Mouse (Mus musculus): Measurements from ENCODE around the gene Mmadhc.

The Mmadhc gene

DNA sequence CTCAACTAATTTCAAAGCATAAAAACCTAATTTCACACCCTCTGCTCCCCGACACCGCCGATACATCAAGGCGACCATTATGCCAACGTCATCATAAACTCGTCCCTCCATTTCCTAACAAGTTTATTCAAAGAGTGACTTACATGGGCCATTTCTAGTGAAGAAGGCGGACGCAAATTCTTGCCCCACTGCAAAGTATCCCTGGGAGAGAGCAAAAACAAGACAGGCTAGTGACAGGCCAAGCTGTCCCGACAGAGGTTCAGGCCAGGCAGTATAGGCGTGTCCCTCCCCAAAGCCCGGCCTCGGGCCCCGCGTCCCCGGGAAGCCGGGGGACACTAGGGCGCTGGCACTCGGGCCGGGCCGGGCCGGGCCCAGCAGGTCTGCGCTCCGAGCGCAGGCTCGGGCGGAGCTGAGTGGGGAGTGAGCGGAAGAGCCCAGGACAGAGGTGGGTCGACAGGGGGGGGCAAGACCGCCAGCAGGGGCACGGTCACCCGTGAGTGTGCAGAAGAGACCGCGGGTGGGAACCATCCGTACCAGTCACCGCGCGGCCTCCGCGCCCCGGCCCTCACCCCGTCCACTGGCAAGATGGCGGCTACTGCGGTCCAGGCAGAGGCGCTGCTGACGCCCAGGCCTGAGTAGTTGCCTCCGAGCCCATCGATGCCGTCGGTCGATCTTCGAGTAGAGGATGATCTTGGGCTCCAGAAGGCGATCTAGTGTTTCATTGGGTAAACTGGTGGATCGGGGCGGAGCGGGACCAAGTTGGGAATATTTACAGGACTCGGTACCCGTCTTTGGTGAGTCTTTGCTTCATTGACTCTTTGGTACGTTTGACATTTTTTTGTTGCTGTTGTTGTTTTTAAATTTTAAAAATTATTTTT lies at the start of gene Mmadhc:
Gene Mmadhc, minus strand, starts transcription at position 693 of the 878 bp plus-strand sequence.
- DNase-seq (ENCODE audit: low spot score in 2 of 2), result peak; percentile 93 to 95

DNA sequence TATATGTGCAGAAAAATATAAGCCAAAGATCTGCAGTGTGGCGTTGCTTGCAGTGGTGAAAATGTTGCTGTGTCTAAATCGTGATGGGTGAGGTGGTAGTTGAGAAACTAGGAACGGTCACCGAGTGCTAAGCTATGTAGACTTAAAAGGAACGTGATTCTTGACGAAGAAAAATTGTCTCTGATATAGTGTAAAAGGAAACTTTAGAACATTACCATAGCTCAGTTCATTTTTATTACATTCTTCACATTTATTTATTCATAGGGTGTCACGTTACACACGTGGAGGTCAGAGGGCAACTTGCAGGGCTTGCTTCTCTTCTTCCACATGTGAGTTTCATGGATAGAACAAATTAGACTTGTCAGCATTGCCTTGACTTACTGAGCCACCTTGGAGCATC lies 47.0 kb upstream of the Mmadhc start:
- DNase-seq (ENCODE audit: low spot score in 2 of 2), result no peak

DNA sequence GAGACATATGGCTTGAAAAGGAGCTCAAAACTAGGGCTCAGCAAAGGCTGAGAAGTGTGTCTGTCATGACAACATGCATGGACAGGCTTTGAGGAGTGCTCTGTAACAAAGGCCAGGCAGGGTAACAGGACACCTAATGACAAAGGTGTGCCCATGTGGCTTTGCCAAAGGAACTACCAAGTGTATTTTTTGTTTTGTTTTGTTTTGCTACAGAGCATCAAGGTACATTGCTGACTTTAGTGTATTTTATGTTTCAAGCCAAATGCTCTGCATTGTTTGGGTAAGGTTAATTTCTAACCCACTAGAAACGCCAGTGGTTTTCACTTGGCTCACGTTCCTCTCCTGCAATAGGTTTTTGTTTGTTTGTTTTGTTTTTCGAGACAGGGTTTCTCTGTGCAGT lies 42.5 kb upstream of the Mmadhc start:
- no peak for DNase-seq (ENCODE audit: low spot score in 2 of 2)

DNA sequence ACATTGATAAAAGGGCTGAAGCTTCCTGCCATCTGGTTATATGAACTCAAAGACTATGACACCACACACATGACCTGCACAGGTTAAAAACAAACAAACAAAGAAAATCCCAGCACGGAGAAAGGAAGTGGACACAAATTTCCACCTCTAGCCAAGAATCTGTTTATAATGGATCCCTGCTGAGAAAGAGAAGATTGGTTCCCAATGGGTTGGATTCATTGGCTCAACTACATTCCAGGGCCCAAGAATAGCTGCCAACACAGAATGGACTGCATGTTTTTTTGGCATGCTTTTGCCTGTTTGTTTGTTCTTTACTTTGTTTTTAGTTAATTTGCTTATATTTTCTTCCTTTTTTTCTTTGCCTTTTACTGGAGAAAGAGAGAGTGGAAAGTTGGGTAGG lies 41.0 kb upstream of the Mmadhc start:
- DNase-seq (ENCODE audit: low spot score in 2 of 2), result no peak

DNA sequence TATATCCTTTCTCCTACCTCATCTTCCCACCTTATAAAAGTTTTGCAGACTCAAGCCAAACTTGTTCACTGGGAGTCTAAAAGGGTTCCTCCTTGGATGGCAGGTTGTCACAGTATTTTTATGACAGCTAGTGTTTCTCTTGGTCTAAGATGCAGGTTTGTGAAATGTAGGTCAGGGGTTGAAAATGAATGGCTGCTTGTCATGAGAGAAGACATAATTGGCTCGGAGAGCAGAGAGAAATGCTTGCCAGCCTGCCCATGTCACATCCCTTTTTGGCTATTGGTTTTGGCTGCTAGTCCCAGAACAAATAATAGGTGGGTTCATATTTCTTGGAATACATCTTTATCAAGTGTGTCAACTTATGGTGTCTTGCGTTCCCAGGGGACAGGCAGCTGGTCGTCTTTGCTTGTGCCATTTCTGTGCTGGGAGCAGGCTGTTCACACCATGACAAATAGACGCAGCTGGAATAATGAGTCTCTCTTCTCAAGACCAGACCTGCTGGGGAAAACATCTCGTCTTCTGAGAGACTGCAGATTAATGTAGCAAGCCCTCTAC lies 35.2 kb upstream of the Mmadhc start:
- no peak for DNase-seq (ENCODE audit: low spot score in 2 of 2)

DNA sequence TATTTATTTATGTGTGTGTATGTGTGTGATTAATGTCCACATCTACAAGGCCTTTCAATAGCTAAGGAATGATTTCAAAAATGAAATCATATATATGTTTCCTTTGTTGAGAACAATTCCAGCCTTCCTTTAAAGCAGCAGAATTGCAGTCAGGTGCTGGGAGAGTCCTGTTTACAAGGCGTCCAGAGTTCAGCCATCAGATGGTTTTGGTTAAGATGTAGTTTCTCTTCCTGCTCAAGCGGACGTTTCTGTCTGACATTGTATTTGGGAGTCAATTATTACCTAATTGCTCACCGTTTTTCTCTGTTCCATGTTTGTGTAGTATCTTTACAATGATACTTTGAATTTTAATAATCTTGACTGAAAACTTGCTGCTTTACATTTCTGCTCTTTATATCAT lies 31.6 kb upstream of the Mmadhc start:
- no peak for DNase-seq (ENCODE audit: low spot score in 2 of 2)

- DNase-seq (ENCODE audit: low spot score in 2 of 2), result no peak
Observed at GRCm38 (mm10) chr2:50324799-50325198, 28.2 kb upstream of the Mmadhc start.

- peak in 1 of 2 experiments; percentile 44 for DNase-seq (ENCODE audit: low spot score in 2 of 2)
Observed at GRCm38 (mm10) chr2:50306663-50307320, 10.2 kb upstream of the Mmadhc start.

- DNase-seq (ENCODE audit: low spot score in 2 of 2), result no peak
Observed at GRCm38 (mm10) chr2:50304824-50305577, 8.4 kb upstream of the Mmadhc start.

- no peak for DNase-seq (ENCODE audit: low spot score in 2 of 2)
Observed at GRCm38 (mm10) chr2:50296987-50297350, 368 bp upstream of the Mmadhc start.

GRCm38 (mm10) chr2:50295562-50295961 lies 1.0 kb downstream of the Mmadhc start:
- DNase-seq (ENCODE audit: low spot score in 2 of 2), result no peak

GRCm38 (mm10) chr2:50294084-50294483 lies 2.5 kb downstream of the Mmadhc start:
- DNase-seq (ENCODE audit: low spot score in 2 of 2), result peak in 1 of 2 experiments; percentile 24

- no peak for DNase-seq (ENCODE audit: low spot score in 2 of 2)
Observed at GRCm38 (mm10) chr2:50293572-50293971, 3.0 kb downstream of the Mmadhc start.

- DNase-seq (ENCODE audit: low spot score in 2 of 2), result no peak
Observed at GRCm38 (mm10) chr2:50291901-50292300, 4.7 kb downstream of the Mmadhc start.

- DNase-seq (ENCODE audit: low spot score in 2 of 2), result no peak
Observed at GRCm38 (mm10) chr2:50290754-50291153, 5.8 kb downstream of the Mmadhc start.

DNA sequence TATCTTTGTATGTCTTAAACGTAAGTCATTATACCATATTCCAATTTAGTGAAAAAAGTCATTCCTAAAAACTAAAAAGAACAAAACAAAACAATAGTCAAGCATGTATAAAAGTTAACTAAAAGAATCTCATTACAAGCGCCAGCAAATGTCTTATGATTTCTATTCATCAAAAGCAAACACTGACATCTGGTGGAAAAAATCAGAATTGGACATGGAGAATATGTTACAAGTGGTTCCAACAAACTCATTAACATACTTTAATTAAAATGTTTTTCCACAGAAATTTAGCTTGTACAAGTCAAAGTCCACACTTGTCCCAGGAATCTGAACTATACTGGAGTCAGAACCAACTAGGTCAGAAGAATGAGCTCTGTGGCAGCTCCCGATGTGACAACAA lies 11.8 kb downstream of the Mmadhc start:
- no peak for DNase-seq (ENCODE audit: low spot score in 2 of 2)

DNA sequence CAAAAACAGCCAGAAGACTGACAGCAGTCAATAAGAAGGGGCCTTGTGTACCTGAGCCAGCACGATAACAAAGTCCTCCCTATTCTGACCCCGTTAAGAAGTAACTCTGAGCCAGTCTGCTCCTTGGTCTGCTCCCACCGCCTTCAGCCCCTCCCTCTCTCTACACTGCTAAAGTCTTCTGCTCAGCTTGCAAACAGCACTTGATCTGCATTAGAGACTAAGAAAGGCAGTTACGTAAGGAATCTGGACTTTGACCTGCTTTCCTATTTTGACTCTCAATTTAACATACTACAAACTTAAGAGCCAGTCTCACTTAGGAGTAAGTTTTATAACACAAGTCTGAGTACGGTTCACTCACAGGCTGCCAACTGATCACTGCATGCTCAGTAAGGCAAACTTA lies 12.6 kb downstream of the Mmadhc start:
- DNase-seq (ENCODE audit: low spot score in 2 of 2), result no peak

DNA sequence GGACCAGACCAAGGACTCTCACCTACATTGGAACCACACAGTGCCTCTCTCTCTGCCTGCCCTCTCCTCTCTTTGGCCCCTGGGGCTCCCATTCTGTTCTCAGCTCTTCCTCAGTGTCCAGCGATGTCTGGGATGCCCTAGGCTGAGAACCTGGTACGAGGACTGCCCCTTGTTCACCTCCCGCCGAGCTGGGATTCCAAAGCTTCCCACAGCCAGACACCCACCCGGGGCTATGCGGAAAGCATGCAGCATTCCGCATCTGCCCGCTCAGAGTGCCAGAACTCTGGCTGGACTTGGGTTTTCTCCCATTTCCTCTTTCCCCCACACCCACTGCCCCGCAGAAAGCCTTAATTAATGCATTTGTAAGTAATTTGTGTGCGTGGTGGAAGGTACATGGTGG lies 19.9 kb downstream of the Mmadhc start:
- DNase-seq (ENCODE audit: low spot score in 2 of 2), result no peak

DNA sequence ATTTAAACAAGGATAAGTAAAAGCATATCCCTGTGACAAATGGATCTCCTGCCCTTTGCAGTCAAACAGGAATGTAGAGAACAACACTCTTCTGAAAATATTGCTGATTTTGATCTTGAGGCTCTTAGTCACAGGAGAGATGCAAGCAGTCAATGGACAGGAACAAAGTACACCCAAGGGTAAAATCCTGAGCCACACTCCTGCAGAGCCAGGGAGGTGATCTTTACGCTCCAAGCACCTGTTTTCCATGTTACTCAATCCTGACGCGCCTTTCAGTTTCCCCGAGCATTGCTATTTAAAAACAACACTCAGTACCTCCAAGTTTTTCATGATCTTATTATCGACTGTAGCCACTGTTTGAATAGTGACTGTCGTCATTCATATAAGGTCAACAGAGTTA lies 23.2 kb downstream of the Mmadhc start:
- no peak for DNase-seq (ENCODE audit: low spot score in 2 of 2)

DNA sequence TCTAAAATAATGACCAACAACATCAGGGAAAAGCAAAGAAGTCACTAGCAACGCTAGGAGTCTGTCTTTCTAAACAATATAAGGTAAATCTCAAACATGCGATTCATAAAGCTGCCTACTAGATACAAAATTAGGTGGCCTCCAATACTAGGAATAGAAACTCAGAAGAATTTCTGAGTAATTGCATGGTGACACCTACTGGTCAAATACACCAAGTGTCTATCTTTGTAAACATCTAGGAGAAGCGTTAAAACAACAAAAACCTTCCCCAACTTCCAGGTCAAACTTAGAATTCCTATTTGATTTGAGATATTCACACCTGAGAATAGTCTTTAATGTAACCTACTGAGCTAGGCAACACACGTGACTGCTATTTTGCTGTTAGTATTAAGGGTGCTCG lies 24.4 kb downstream of the Mmadhc start:
- DNase-seq (ENCODE audit: low spot score in 2 of 2), result no peak

DNA sequence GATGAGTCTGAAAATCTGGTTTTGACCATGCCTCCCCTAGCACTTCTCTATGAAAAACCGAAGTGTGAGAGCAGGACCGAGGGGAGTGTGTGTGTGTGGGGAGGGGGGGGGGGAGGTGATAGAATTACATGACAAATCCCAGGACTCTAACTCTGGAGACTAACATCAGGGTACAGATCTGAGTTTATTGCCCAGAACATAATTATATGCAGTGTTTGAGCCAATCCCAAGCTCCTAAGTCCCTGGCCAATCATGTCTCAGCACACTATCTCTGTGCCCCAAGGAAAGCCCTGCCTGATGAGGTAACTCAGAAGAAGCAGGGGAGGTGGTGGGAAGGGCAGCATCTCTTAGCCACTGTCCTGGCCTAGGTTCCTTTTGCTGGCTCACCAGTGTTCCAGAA lies 28.1 kb downstream of the Mmadhc start:
- no peak for DNase-seq (ENCODE audit: low spot score in 2 of 2)

- no peak for DNase-seq (ENCODE audit: low spot score in 2 of 2)
Observed at GRCm38 (mm10) chr2:50267046-50267445, 29.6 kb downstream of the Mmadhc start.
